Mouse (Mus musculus) ES-Bruce4 (cell line): ENCODE data around the gene Slc35f6.

ENCODE experiments used
- CTCF ChIP-seq: IDR thresholded peaks from one replicate; pipeline ENCODE4 v1.8.1; 2011; ENCODE audit warnings: low read depth, low read length
- POLR2A ChIP-seq: IDR thresholded peaks from one replicate; pipeline ENCODE4 v1.8.1; 2011; ENCODE audit warnings: low read length; ENCODE audit not compliant: insufficient read depth

- TF ChIP-seq CTCF (no peak), POLR2A (no peak)
Observed at GRCm38 (mm10) chr5:30614221-30614620, 33.5 kb upstream of the Slc35f6 start.
